Mouse (Mus musculus) testis, adult 2 months (tissue): Measurements from ENCODE around the gene Faim.

ENCODE experiments used
- CTCF ChIP-seq: fragments of 200-500 bp; IDR thresholded peaks from 2 replicates; pipeline ENCODE4 v1.5.1; 2012; ENCODE audit warnings: low read depth, mild to moderate bottlenecking, inconsistent platforms, low read length, moderate library complexity; ENCODE audit not compliant: control insufficient read depth, insufficient read depth, insufficient replicate concordance
- POLR2A ChIP-seq: fragments of 200-500 bp; IDR thresholded peaks from 2 replicates; pipeline ENCODE4 v1.6.1; 2012; ENCODE audit warnings: low read depth, mild to moderate bottlenecking, inconsistent platforms, low read length, moderate library complexity; ENCODE audit not compliant: control insufficient read depth

DNA sequence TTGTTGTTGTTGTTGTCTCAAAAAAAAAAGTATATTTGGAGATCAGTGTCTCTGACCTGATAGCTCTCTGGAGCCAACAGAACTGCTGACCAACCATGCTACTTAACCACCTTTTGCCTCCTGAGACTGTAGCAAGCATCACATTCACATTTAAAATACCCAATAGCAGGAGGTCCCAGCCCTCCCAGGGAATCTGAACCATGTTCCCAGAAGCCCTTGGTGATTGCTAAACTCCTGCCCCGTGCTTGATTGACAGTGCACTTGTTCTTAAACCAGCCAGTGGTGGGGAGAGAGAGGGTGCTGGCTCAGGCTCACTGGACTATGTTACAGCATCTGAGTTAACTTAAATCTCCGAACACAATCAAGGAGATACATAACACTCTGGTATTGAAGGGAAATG lies 11.3 kb upstream of the Faim start:
- TF ChIP-seq CTCF (no peak), POLR2A (no peak)
